Mouse (Mus musculus): Measurements from ENCODE around the gene Pou4f1. TPM values are rescaled to one million over a fixed set of nuclear protein-coding genes. Genes with fewer than 3 reads are reported as not detected.
A peak's percentile ranks its signal among the peaks of the same experiment; 100 is the strongest.
"Not testable (repeated sequence)": the region's sequence is repeated elsewhere in the genome, so short reads cannot be mapped to it uniquely, and the experiment has no call there.

Pou4f1 gene
- 0.54 and 0.76 TPM in 2 replicates for polyA plus RNA-seq (2015; fragmentation: Nextera tagmentation; extraction: Ambion mirVana)

DNA sequence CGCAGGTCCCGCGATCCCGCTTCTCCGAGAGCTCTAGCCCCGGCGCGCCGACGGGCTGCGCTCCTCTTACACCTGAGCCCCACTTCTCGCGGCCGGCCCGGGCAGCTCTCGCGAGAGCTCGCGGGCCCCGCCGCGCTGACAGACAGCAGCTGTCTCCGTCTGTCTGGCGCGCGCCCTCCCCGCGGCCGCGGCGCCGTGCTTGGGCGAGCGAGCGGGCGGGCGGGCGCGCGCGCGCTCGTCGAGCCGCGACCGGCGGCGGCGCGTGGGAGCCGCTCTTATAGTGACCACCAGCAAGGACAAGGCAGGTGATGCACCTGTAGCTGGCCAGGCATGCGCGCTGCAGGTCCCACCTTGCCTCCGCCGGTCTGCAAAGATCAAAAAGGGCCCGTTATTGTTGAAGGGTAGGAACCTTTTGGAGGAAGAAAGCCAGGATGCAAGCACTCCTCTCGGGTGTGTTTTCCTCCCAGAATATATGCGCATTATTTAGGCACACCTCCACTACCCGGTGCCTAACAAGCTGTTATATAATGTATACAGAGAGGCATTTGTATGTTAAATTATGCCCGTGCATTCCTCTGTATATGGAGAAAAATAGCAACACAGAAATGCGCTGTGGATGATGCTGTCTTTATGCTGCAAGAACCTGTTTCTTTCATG is at the start of gene Pou4f1:
Gene Pou4f1, minus strand, starts transcription at position 34 of the 657 bp plus-strand sequence.
- Histone ChIP-seq H3K9ac (peak within 1 kb of the TSS; percentile 51), H3K4me3 (peak within 1 kb of the TSS; percentile 53), H3K4me1 (peaks cover 30% of the 10 kb centered on the region), H3K27ac (no peak within 1 kb of the TSS), H3K9me3 (no peaks in the 10 kb centered on the region), H3K27me3 (peaks cover 98% of the 10 kb centered on the region), H3K4me2 (peak within 1 kb of the TSS; percentile 85), H3K36me3 (no peaks in the 10 kb centered on the region)
- WGBS = under 1% methylated on average over 62 of the region's 62 CpGs
- peak; percentile 78 for ATAC-seq (ENCODE audit: insufficient number of reproducible peaks, insufficient read depth, low FRiP score, low TSS enrichment, low read depth)

DNA sequence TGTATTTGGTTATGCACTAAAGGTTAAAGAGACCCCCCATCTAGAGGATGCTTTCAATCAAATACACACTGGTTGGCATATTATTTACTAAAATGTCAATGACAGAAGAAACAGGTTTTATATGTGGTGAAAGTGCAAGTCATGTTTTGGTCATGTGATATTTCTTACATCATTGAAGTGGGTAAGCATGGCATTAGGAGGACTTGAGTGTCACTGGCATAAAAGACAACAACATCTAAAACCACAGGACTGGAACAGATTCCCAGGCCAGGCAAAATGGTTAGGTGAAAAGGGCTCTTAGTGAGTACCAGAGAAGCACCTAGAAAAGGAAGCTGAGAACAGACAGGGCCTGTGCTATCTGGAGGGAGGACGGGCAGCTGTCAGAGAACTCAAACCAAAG is 43.9 kb upstream of the Pou4f1 start:
- Histone ChIP-seq H3K36me3 (peaks cover 14% of the 10 kb centered on the region), H3K27me3 (no peaks in the 10 kb centered on the region), H3K4me1 (no peaks in the 10 kb centered on the region), H3K4me3 (no peak overlapping the region), H3K4me2 (no peak overlapping the region), H3K9ac (no peak overlapping the region), H3K27ac (no peak overlapping the region), H3K9me3 (no peaks in the 10 kb centered on the region)
- 85% methylated on average over 1 of the region's 1 CpGs for WGBS
- no peak for ATAC-seq (ENCODE audit: insufficient number of reproducible peaks, insufficient read depth, low FRiP score, low TSS enrichment, low read depth)

DNA sequence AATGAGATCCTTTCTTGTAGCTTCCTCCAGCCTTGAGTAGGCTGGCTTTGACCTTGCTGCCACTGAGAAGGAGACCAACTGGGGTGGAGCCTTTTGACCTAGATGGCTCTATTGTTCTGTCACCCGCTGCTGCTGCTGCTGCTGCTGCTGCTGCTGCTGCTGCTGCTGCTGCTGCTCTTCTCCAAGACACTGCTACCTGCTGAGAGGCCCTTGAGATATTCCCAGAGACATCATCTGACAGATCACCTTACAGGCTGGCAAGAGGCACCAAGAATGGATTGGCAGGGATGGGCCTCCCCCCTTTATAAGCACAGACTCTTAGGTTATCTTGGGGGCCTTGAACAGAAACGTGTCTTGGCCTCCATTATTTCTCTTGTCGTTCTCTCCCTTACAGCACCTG is 35.0 kb upstream of the Pou4f1 start:
- H3K9me3 ChIP-seq; H3K9ac ChIP-seq; H3K4me2 ChIP-seq; H3K4me1 ChIP-seq; H3K27me3 ChIP-seq; H3K4me3 ChIP-seq; ATAC-seq (ENCODE audit: insufficient number of reproducible peaks, insufficient read depth, low FRiP score, low TSS enrichment, low read depth); H3K27ac ChIP-seq: not testable (repeated sequence)
- 86% methylated on average over 3 of the region's 3 CpGs for WGBS
- peaks cover 71% of the 10 kb centered on the region for H3K36me3 ChIP-seq

DNA sequence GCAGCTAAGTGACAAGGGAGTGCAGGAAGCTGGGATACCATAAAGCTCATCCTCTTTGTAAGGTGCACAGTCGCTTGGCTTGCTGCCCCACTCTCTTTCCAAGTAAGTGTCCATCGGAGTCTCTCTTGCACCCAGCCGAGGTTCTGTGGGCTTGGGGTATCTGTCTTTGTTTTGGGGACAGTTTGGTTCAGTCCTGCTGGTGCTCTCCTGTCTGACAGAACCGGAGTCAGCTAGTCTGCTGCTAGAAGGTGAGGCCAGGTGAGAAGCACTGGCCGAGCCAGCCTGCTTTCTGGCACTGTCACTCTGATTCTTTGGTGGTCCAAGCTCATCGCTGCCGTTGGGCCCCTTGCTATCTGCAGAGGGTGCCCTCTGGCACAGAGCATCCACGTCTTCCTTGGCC is 12.0 kb upstream of the Pou4f1 start:
- Histone ChIP-seq H3K36me3 (peaks cover 28% of the 10 kb centered on the region), H3K4me2 (no peak overlapping the region), H3K4me1 (no peaks in the 10 kb centered on the region), H3K27me3 (peaks cover 18% of the 10 kb centered on the region), H3K27ac (no peak overlapping the region), H3K9me3 (no peaks in the 10 kb centered on the region), H3K4me3 (no peak overlapping the region), H3K9ac (no peak overlapping the region)
- WGBS = 92% methylated on average over 8 of the region's 8 CpGs
- ATAC-seq (ENCODE audit: insufficient number of reproducible peaks, insufficient read depth, low FRiP score, low TSS enrichment, low read depth) = no peak

- Histone ChIP-seq H3K4me2 (no peak overlapping the region), H3K4me1 (peaks cover 4% of the 10 kb centered on the region), H3K9ac (no peak overlapping the region), H3K36me3 (peaks cover 27% of the 10 kb centered on the region), H3K27ac (no peak overlapping the region), H3K9me3 (no peaks in the 10 kb centered on the region), H3K27me3 (peaks cover 30% of the 10 kb centered on the region), H3K4me3 (no peak overlapping the region)
- WGBS = 84% methylated on average over 5 of the region's 5 CpGs
- no peak for ATAC-seq (ENCODE audit: insufficient number of reproducible peaks, insufficient read depth, low FRiP score, low TSS enrichment, low read depth)
Measured at GRCm38 (mm10) chr14:104478593-104478992, 10.8 kb upstream of the Pou4f1 start.

- Histone ChIP-seq H3K4me3 (no peak overlapping the region), H3K4me1 (peaks cover 10% of the 10 kb centered on the region), H3K36me3 (peaks cover 27% of the 10 kb centered on the region), H3K9ac (no peak overlapping the region), H3K9me3 (no peaks in the 10 kb centered on the region), H3K4me2 (no peak overlapping the region), H3K27ac (no peak overlapping the region), H3K27me3 (peaks cover 40% of the 10 kb centered on the region)
- 95% methylated on average over 8 of the region's 8 CpGs for WGBS
- ATAC-seq (ENCODE audit: insufficient number of reproducible peaks, insufficient read depth, low FRiP score, low TSS enrichment, low read depth) = no peak
Measured at GRCm38 (mm10) chr14:104477616-104478015, 9.8 kb upstream of the Pou4f1 start.

GRCm38 (mm10) chr14:104475438-104475837 is 7.6 kb upstream of the Pou4f1 start:
- Histone ChIP-seq H3K27ac (no peak overlapping the region), H3K9me3 (no peaks in the 10 kb centered on the region), H3K27me3 (peaks cover 59% of the 10 kb centered on the region), H3K4me3 (no peak overlapping the region), H3K4me2 (no peak overlapping the region), H3K9ac (no peak overlapping the region), H3K4me1 (peaks cover 16% of the 10 kb centered on the region), H3K36me3 (peaks cover 27% of the 10 kb centered on the region)
- WGBS = 80% methylated on average over 1 of the region's 1 CpGs
- no peak for ATAC-seq (ENCODE audit: insufficient number of reproducible peaks, insufficient read depth, low FRiP score, low TSS enrichment, low read depth)

DNA sequence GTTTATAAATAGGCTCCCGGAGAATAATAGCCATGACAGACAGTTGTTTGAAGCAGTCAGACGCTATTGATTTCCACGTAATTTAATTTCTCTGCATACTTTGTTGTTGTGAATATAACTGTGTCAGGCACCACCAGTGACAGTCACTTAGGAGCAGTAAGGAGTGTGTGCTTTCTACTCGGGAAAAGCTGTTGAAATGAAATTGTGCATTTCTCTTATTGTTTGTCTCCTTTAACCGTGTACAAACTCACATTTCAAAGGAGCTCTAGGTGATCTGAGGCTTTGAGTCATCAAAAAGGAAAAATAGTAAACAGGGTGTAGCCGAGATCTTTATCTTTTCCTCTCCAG is 798 bp upstream of the Pou4f1 start:
- Histone ChIP-seq H3K27ac (no peak overlapping the region), H3K9me3 (no peaks in the 10 kb centered on the region), H3K4me1 (peaks cover 33% of the 10 kb centered on the region), H3K4me3 (no peak overlapping the region), H3K36me3 (no peaks in the 10 kb centered on the region), H3K27me3 (peaks cover 98% of the 10 kb centered on the region), H3K9ac (no peak overlapping the region), H3K4me2 (no peak overlapping the region)
- no peak for ATAC-seq (ENCODE audit: insufficient number of reproducible peaks, insufficient read depth, low FRiP score, low TSS enrichment, low read depth)
- 6% methylated on average over 6 of the region's 6 CpGs for WGBS

DNA sequence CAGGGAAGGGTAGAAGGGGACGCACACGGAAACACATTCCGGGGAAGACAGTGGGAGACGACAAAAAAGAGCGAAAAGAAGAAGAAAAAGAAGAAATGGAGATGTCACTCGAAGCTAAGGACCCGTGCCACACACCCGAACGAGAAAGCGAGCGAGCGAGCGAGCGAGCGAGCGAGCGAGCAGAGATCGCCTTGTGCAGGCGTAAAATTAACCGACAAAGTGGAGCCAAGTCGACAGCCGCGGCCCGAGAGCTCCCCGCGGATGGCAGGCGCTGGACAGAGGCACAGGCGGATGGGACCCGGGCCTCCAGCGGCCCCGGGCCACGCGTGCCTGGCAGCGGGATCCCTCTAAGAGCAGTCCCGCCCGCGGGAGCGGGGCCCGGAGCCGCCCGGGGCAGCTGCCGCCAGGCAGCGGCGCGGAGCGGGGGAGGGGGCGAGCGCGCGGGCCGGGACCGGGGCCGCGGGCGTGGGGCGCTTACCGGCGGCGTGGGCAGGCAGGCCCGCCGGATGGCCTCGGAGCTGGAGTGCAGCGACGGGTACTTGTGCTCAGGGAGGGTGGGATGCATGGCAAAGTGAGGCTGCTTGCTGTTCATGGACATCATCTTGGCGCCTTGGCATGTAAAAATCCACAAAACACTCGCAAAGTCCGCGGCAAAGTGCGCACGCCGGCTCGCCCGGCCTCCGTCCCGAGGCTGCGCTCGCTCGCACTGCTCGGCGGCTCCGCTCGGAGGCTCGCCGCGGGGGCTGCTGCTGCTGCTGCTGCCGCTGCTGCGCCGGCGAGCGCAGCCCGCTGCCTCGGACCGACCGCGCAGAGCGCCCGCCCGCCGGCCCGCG is 450 bp downstream of the Pou4f1 start:
- Histone ChIP-seq H3K4me2 (peak overlapping the region; percentile 85), H3K36me3 (no peaks in the 10 kb centered on the region), H3K9me3 (no peaks in the 10 kb centered on the region), H3K27ac (no peak overlapping the region), H3K4me1 (peaks cover 27% of the 10 kb centered on the region), H3K9ac (peak overlapping the region; percentile 51), H3K27me3 (peaks cover 97% of the 10 kb centered on the region), H3K4me3 (peak overlapping the region; percentile 53)
- no peak; the same call in 1 of the 2 replicates for ATAC-seq (ENCODE audit: insufficient number of reproducible peaks, insufficient read depth, low FRiP score, low TSS enrichment, low read depth)
- under 1% methylated on average over 96 of the region's 101 CpGs for WGBS

DNA sequence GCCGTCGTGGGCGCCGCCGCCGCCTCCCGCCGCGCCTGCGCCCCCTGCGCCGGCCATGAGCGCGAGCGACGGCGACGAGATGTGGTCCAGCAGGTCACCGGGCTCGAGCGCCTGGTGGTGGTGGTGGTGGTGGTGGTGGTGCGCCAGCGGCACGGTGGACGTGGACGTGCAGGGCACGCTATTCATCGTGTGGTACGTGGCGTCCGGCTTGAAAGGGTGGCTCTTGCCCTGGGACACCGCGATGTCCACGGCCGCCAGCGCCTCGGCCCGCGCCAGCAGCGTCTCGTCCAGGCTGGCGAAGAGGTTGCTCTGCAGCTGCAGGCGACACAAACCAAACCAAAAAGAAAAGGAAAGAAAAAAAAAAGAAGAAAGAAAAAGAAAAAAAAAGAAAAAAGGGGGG is 1.2 kb downstream of the Pou4f1 start:
- under 1% methylated on average over 25 of the region's 43 CpGs for WGBS
- Histone ChIP-seq H3K4me2 (peak overlapping the region; percentile 55), H3K27me3 (peaks cover 95% of the 10 kb centered on the region), H3K4me1 (peaks cover 22% of the 10 kb centered on the region), H3K4me3 (peak overlapping the region; percentile 53), H3K9me3 (no peaks in the 10 kb centered on the region), H3K36me3 (no peaks in the 10 kb centered on the region), H3K27ac (no peak overlapping the region), H3K9ac (no peak overlapping the region)
- no peak for ATAC-seq (ENCODE audit: insufficient number of reproducible peaks, insufficient read depth, low FRiP score, low TSS enrichment, low read depth)

DNA sequence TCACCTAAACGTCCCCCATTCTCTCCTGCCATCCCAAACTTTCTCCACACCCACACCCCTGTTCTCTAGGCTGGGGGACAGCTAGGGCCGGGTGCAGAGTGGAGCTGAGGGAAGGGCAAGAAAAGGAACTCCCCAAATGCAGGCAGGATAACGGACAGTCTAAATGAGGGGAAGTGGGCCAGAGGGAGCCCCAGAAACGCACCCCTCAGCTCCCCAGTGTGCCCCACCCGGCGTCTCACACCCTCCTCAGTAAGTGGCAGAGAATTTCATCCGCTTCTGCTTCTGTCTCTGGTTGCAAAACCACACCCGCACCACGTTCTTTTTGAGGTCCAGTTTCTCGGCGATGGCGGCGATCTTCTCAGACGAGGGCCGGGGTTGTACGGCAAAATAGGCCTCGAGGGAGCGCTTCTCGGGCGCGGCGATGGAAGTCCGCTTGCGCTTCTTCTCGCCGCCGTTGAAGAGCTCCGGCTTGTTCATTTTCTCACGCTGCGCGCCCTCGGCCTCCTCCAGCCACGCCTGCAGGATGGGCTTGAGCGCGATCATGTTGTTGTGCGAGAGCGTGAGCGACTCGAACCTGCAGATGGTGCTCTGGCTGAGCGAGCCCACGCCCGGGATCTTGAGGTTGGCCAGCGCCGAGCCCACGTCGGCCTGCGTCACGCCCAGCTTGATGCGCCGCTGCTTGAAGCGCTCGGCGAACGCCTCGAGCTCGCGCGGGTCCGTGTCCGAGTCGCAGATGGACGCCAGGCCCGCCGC is 2.1 kb downstream of the Pou4f1 start:
- under 1% methylated on average over 55 of the region's 64 CpGs for WGBS
- H3K36me3 ChIP-seq = no peaks in the 10 kb centered on the region
- H3K27ac ChIP-seq = no peak overlapping the region
- peak overlapping the region; percentile 53 for H3K4me3 ChIP-seq
- H3K4me1 ChIP-seq = peaks cover 22% of the 10 kb centered on the region
- H3K4me2 ChIP-seq = peak overlapping the region; percentile 55
- H3K9ac ChIP-seq = peak overlapping the region; percentile 16; the same call in 1 of the 2 replicates
- no peaks in the 10 kb centered on the region for H3K9me3 ChIP-seq
- peaks cover 95% of the 10 kb centered on the region for H3K27me3 ChIP-seq
- ATAC-seq (ENCODE audit: insufficient number of reproducible peaks, insufficient read depth, low FRiP score, low TSS enrichment, low read depth) = no peak

Measured in embryonic facial prominence, embryonic 13.5 days (tissue).